Comparison of ENCODE assay signal across 9 mouse cellular contexts in genomic region chr13:21790601-21791283, GRCm38 (mm10). TPM values are rescaled to one million over a fixed set of nuclear protein-coding genes. Genes with fewer than 3 reads are reported as not detected.
A peak's percentile ranks its signal among the peaks of the same experiment; 100 is the strongest.
DNase-seq lines count a peak whose midpoint lies in the region; ATAC-seq and TF ChIP-seq lines count a peak whose summit lies in the region.
"Had no signal": no experiment of that assay in that cellular context is flagged by ENCODE, and none has a peak within 500 bp of the region (broad histone marks: within the 10 kb centered on the region; RNA-seq: fewer than 3 reads in every experiment).

No protein-coding gene starts in this region.

- no peak for TF ChIP-seq CTCF in lung, embryonic 14.5 days (IDR thresholded peaks at IDR 0.05; ENCODE audit: low read depth)

- H3K4me1 ChIP-seq in lung, embryonic 14.5 days (ENCODE audit: insufficient read depth) = peaks cover 11% of the 10 kb centered on the region; the same call in 1 of the 2 replicates
- H3K4me1 ChIP-seq in embryonic facial prominence, embryonic 13.5 days = peaks cover 20% of the 10 kb centered on the region
- 0 out of 2 replicates have a peak, but pooled peaks cover 2% of the 10 kb centered on the region for H3K4me1 ChIP-seq in limb, embryonic 11.5 days (ENCODE audit: control insufficient read depth, insufficient read depth, low read length)
- H3K4me1 ChIP-seq in neural tube, embryonic 15.5 days = peaks cover 19% of the 10 kb centered on the region

- DNase-seq in lung, embryonic 14.5 days = peak; percentile 66
- DNase-seq in lung, postnatal 4 days = no peak
- peak; percentile 38 for DNase-seq in limb, embryonic 11.5 days (ENCODE audit: low spot score)
- no peak for DNase-seq in gastrocnemius, postnatal 14 days
- DNase-seq in urinary bladder, postnatal 25 days (ENCODE audit: low spot score) = no peak
- DNase-seq in spleen, adult 18-20 months = no peak
- DNase-seq: layer of hippocampus, adult 9-11 months had no signal

- peak overlapping the region; percentile 20 for H3K4me3 ChIP-seq in lung, embryonic 14.5 days (ENCODE audit: low read depth, low read length)
- peak overlapping the region; percentile 12; the same call in 1 of the 2 replicates for H3K4me3 ChIP-seq in embryonic facial prominence, embryonic 13.5 days
- no peak overlapping the region for H3K4me3 ChIP-seq in limb, embryonic 11.5 days (ENCODE audit: low read depth, low read length)
- H3K4me3 ChIP-seq in neural tube, embryonic 15.5 days (replicated peaks) = 0 out of 2 replicates have a peak overlapping the region, but pooled peaks have one; percentile 4

- intact Hi-C loops in gastrocnemius, postnatal 14 days (cut with DNase I; ENCODE audit: low total_unique reads) = no loop called here

- H3K36me3 ChIP-seq in lung, embryonic 14.5 days (ENCODE audit: insufficient read depth) = no peaks in the 10 kb centered on the region
- H3K36me3 ChIP-seq in embryonic facial prominence, embryonic 13.5 days = no peaks in the 10 kb centered on the region
- H3K36me3 ChIP-seq in limb, embryonic 11.5 days (ENCODE audit: control insufficient read depth, insufficient read depth, low read length) = no peaks in the 10 kb centered on the region
- H3K36me3 ChIP-seq in neural tube, embryonic 15.5 days = no peaks in the 10 kb centered on the region

- peak overlapping the region; percentile 78 for H3K27ac ChIP-seq in lung, embryonic 14.5 days (ENCODE audit: low read depth)
- peak overlapping the region; percentile 51 for H3K27ac ChIP-seq in embryonic facial prominence, embryonic 13.5 days
- no peak overlapping the region for H3K27ac ChIP-seq in limb, embryonic 11.5 days (replicated peaks; ENCODE audit: low read depth, low read length)
- H3K27ac ChIP-seq in neural tube, embryonic 15.5 days (replicated peaks) = no peak overlapping the region

- peak overlapping the region; percentile 52 for H3K4me2 ChIP-seq in lung, embryonic 14.5 days
- peak overlapping the region; percentile 51 for H3K4me2 ChIP-seq in embryonic facial prominence, embryonic 13.5 days
- peak overlapping the region; percentile 8; the same call in 1 of the 2 replicates for H3K4me2 ChIP-seq in limb, embryonic 11.5 days (ENCODE audit: low read depth, severe bottlenecking)
- H3K4me2 ChIP-seq in neural tube, embryonic 15.5 days = peak overlapping the region; percentile 46

- peak overlapping the region; percentile 24 for H3K9ac ChIP-seq in lung, embryonic 14.5 days
- peak overlapping the region; percentile 60 for H3K9ac ChIP-seq in embryonic facial prominence, embryonic 13.5 days
- 0 out of 2 replicates have a peak overlapping the region, but pooled peaks have one; percentile 3 for H3K9ac ChIP-seq in limb, embryonic 11.5 days (ENCODE audit: low read length)
- H3K9ac ChIP-seq in neural tube, embryonic 15.5 days (replicated peaks) = peak overlapping the region; percentile 28; the same call in 1 of the 2 replicates

- no peak for ATAC-seq in lung, embryonic 14.5 days (ENCODE audit: insufficient read depth)
- no peak for ATAC-seq in embryonic facial prominence, embryonic 13.5 days (ENCODE audit: insufficient number of reproducible peaks, insufficient read depth, low FRiP score, low TSS enrichment, low read depth)
- no peak for ATAC-seq in limb, embryonic 11.5 days (ENCODE audit: insufficient number of reproducible peaks, low FRiP score, low TSS enrichment, low read depth)
- ATAC-seq in neural tube, embryonic 15.5 days (ENCODE audit: low FRiP score) = no peak

- no peaks in the 10 kb centered on the region for H3K9me3 ChIP-seq in lung, embryonic 14.5 days (ENCODE audit: low read depth, low read length)
- no peaks in the 10 kb centered on the region for H3K9me3 ChIP-seq in embryonic facial prominence, embryonic 13.5 days
- no peaks in the 10 kb centered on the region for H3K9me3 ChIP-seq in limb, embryonic 11.5 days (ENCODE audit: control insufficient read depth, low read length)
- H3K9me3 ChIP-seq in neural tube, embryonic 15.5 days (replicated peaks) = no peaks in the 10 kb centered on the region

- H3K27me3 ChIP-seq in lung, embryonic 14.5 days (ENCODE audit: insufficient read depth, low read length) = no peaks in the 10 kb centered on the region
- no peaks in the 10 kb centered on the region for H3K27me3 ChIP-seq in embryonic facial prominence, embryonic 13.5 days
- no peaks in the 10 kb centered on the region for H3K27me3 ChIP-seq in limb, embryonic 11.5 days (ENCODE audit: control insufficient read depth, insufficient read depth, low read length)
- no peaks in the 10 kb centered on the region for H3K27me3 ChIP-seq in neural tube, embryonic 15.5 days (replicated peaks)

- WGBS in lung, embryonic 14.5 days = 9% methylated on average over 18 of the region's 18 CpGs
- 13% methylated on average over 18 of the region's 18 CpGs for WGBS in embryonic facial prominence, embryonic 13.5 days
- WGBS in limb, embryonic 11.5 days = 10% methylated on average over 18 of the region's 18 CpGs
- WGBS in neural tube, embryonic 15.5 days = 6% methylated on average over 18 of the region's 18 CpGs

RNA-seq across cellular contexts. Expression of gene Hist1h2bp, which starts 3.5 kb away (rescaled TPM):
- 2.0 and 3.4 TPM in 2 replicates for polyA plus RNA-seq in lung, embryonic 14.5 days (2014; fragmentation: Nextera tagmentation; extraction: Ambion mirVana)
- 0.72 and 1.7 TPM in 2 replicates for polyA plus RNA-seq in embryonic facial prominence, embryonic 13.5 days (2015; fragmentation: Nextera tagmentation; extraction: Ambion mirVana)
- polyA plus RNA-seq in limb, embryonic 11.5 days (2014; fragmentation: Nextera tagmentation; extraction: Ambion mirVana) = 1.7 and 4.9 TPM in 2 replicates
- 0.56 and 1.8 TPM in 2 replicates for polyA plus RNA-seq in neural tube, embryonic 15.5 days (2015; fragmentation: Nextera tagmentation; extraction: Ambion mirVana)
- 10 to 100 TPM; 32.1 to 32.8 TPM for total RNA-seq in gastrocnemius, postnatal 14 days (2021)

RNA-seq across cellular contexts. Expression of gene Hist1h2an, which starts 3.7 kb away (rescaled TPM):
- 7.2 and 8.9 TPM in 2 replicates for polyA plus RNA-seq in lung, embryonic 14.5 days (2014; fragmentation: Nextera tagmentation; extraction: Ambion mirVana)
- polyA plus RNA-seq in embryonic facial prominence, embryonic 13.5 days (2015; fragmentation: Nextera tagmentation; extraction: Ambion mirVana) = 10.9 and 15.4 TPM in 2 replicates
- 7.5 and 10.7 TPM in 2 replicates for polyA plus RNA-seq in limb, embryonic 11.5 days (2014; fragmentation: Nextera tagmentation; extraction: Ambion mirVana)
- polyA plus RNA-seq in neural tube, embryonic 15.5 days (2015; fragmentation: Nextera tagmentation; extraction: Ambion mirVana) = 4.1 TPM in 1 of 2 replicates, not detected in the other
- 10 to 100 TPM in 1 of 2 experiments, 1 to 10 TPM in 1; 7.8 to 10.7 TPM for total RNA-seq in gastrocnemius, postnatal 14 days (2021)

RNA-seq across cellular contexts. Expression of gene Hist1h3i, which starts 7.6 kb away (rescaled TPM):
- 237 and 252 TPM in 2 replicates for polyA plus RNA-seq in lung, embryonic 14.5 days (2014; fragmentation: Nextera tagmentation; extraction: Ambion mirVana)
- polyA plus RNA-seq in embryonic facial prominence, embryonic 13.5 days (2015; fragmentation: Nextera tagmentation; extraction: Ambion mirVana) = 128 and 155 TPM in 2 replicates
- polyA plus RNA-seq in limb, embryonic 11.5 days (2014; fragmentation: Nextera tagmentation; extraction: Ambion mirVana) = 294 and 298 TPM in 2 replicates
- 20.1 and 38.6 TPM in 2 replicates for polyA plus RNA-seq in neural tube, embryonic 15.5 days (2015; fragmentation: Nextera tagmentation; extraction: Ambion mirVana)
- 10 to 100 TPM; 87.1 to 98.9 TPM for total RNA-seq in gastrocnemius, postnatal 14 days (2021)

RNA-seq across cellular contexts. Expression of gene Hist1h1b, which starts 10.3 kb away (rescaled TPM):
- 18.5 and 19.7 TPM in 2 replicates for polyA plus RNA-seq in lung, embryonic 14.5 days (2014; fragmentation: Nextera tagmentation; extraction: Ambion mirVana)
- 30.2 and 32.9 TPM in 2 replicates for polyA plus RNA-seq in embryonic facial prominence, embryonic 13.5 days (2015; fragmentation: Nextera tagmentation; extraction: Ambion mirVana)
- polyA plus RNA-seq in limb, embryonic 11.5 days (2014; fragmentation: Nextera tagmentation; extraction: Ambion mirVana) = 20.0 and 21.2 TPM in 2 replicates
- polyA plus RNA-seq in neural tube, embryonic 15.5 days (2015; fragmentation: Nextera tagmentation; extraction: Ambion mirVana) = 2.2 and 5.8 TPM in 2 replicates
- 10 to 100 TPM; 49.0 to 49.9 TPM for total RNA-seq in gastrocnemius, postnatal 14 days (2021)

RNA-seq across cellular contexts. Expression of gene Hist1h2bq, which starts 19.3 kb away (rescaled TPM):
- 24.4 and 25.8 TPM in 2 replicates for polyA plus RNA-seq in lung, embryonic 14.5 days (2014; fragmentation: Nextera tagmentation; extraction: Ambion mirVana)
- polyA plus RNA-seq in embryonic facial prominence, embryonic 13.5 days (2015; fragmentation: Nextera tagmentation; extraction: Ambion mirVana) = 21.6 and 33.1 TPM in 2 replicates
- 21.3 and 25.2 TPM in 2 replicates for polyA plus RNA-seq in limb, embryonic 11.5 days (2014; fragmentation: Nextera tagmentation; extraction: Ambion mirVana)
- 3.9 and 10.2 TPM in 2 replicates for polyA plus RNA-seq in neural tube, embryonic 15.5 days (2015; fragmentation: Nextera tagmentation; extraction: Ambion mirVana)
- total RNA-seq in gastrocnemius, postnatal 14 days (2021) = 10 to 100 TPM; 58.2 to 75.5 TPM

Comparison
In these comparisons a context has a peak if more than half of its experiments do, and no peak if none do; other contexts are left out.
1. DNase-seq: peak in lung, embryonic 14.5 days (single experiment) and limb, embryonic 11.5 days (single experiment); none in lung, postnatal 4 days (0 of 2), gastrocnemius, postnatal 14 days (single experiment), urinary bladder, postnatal 25 days (single experiment) and spleen, adult 18-20 months (0 of 2).
2. H3K27ac ChIP-seq: peak in lung, embryonic 14.5 days (single experiment) and embryonic facial prominence, embryonic 13.5 days (single experiment); none in limb, embryonic 11.5 days (single experiment) and neural tube, embryonic 15.5 days (single experiment).
3. H3K9ac ChIP-seq: peak in every context shown above with its lines; median percentile 60 in embryonic facial prominence, embryonic 13.5 days; 28 in neural tube, embryonic 15.5 days; 24 in lung, embryonic 14.5 days; 3 in limb, embryonic 11.5 days.
4. Peak in every context shown above with its lines, with median percentiles within 50 percentile points of each other: H3K4me2 ChIP-seq.